Mouse (Mus musculus) brain, embryonic 14.5 days (tissue): ENCODE results near the gene Nell2.

ENCODE experiments used
- CTCF ChIP-seq: fragments of 200-500 bp; IDR thresholded peaks from 2 replicates; pipeline ENCODE4 v1.5.1; 2012; ENCODE audit warnings: inconsistent platforms, mild to moderate bottlenecking, moderate library complexity, borderline replicate concordance; ENCODE audit not compliant: insufficient read depth, insufficient read length; ENCODE audit errors: extremely low read depth
- POLR2A ChIP-seq: fragments of 200-500 bp; IDR thresholded peaks from 2 replicates; pipeline ENCODE4 v1.6.1; 2012; ENCODE audit warnings: mild to moderate bottlenecking, inconsistent platforms, borderline replicate concordance; ENCODE audit not compliant: poor library complexity, insufficient read depth, insufficient read length, severe bottlenecking; ENCODE audit errors: extremely low read depth

DNA sequence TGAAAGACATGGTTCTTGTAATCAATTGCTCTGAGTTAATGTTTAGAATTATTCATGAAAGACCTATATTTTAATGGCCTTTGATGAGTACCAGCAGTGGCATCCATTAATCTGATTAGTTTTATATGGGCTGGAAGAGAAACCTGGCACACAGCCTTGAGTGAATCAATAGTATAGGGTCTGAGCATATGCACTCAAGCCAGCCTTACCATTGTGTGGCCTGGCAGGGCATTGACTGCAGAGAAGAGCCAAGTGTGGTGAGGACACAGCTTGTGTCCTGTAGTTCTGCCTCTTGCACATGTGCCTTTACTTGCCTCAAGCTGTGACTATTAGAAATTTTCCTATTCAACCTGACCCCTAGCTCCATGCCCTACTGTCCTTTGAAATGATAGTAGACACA, 426.8 kb downstream of the Nell2 start:
- TF ChIP-seq CTCF (no peak), POLR2A (no peak)
